Mouse (Mus musculus) brain, embryonic 14.5 days (tissue): ENCODE data around the gene Sdccag8.

ENCODE experiments used
- CTCF ChIP-seq: fragments of 200-500 bp; IDR thresholded peaks from 2 replicates; pipeline ENCODE4 v1.5.1; 2012; ENCODE audit warnings: inconsistent platforms, mild to moderate bottlenecking, moderate library complexity, borderline replicate concordance; ENCODE audit not compliant: insufficient read depth, insufficient read length; ENCODE audit errors: extremely low read depth
- POLR2A ChIP-seq: fragments of 200-500 bp; IDR thresholded peaks from 2 replicates; pipeline ENCODE4 v1.6.1; 2012; ENCODE audit warnings: mild to moderate bottlenecking, inconsistent platforms, borderline replicate concordance; ENCODE audit not compliant: poor library complexity, insufficient read depth, insufficient read length, severe bottlenecking; ENCODE audit errors: extremely low read depth

DNA sequence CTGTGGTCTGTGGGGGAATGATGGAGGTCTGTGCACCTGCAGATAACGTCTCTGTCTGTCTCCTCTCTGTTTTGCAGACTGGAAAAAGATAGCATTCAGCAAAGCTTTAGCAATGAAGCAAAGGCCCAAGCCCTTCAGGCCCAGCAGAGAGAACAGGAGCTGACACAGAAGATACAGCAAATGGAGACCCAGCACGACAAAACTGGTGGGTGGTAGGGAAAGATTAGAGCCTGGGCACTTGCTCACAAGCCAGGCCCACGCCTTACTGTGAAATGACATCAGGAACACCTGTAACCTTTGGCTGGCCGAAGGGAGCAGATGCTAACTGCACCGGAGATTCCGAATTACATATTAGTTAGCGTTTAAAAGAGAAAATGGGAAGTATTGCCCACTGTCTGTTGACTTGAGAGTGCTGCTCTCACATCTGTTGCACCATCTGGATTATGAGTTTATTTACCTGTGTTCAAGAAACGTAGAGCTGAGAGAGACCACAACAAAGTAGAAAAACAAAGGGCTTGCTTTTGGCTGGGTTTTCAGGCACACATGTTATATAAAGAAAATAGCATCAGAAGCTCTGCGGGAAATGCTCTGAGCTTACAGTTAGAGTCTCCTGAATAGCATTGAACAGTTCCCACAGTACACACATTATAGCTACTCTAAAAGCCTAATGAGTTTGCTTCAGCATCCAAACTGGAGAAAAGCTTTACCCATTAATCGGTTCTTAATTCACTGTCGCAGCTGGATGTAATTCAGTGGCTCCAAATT, 131.8 kb downstream of the Sdccag8 start:
- no peak for TF ChIP-seq CTCF
- TF ChIP-seq POLR2A: no peak
